Mouse (Mus musculus) R1 (cell line): Measurements from ENCODE around the gene Rhof.

Experiments
- DNase-seq: peaks from one replicate; pipeline ENCODE4 v3.0.0-alpha.2; 2018; ENCODE audit warnings: low read depth, low spot score

Gene Rhof

DNA sequence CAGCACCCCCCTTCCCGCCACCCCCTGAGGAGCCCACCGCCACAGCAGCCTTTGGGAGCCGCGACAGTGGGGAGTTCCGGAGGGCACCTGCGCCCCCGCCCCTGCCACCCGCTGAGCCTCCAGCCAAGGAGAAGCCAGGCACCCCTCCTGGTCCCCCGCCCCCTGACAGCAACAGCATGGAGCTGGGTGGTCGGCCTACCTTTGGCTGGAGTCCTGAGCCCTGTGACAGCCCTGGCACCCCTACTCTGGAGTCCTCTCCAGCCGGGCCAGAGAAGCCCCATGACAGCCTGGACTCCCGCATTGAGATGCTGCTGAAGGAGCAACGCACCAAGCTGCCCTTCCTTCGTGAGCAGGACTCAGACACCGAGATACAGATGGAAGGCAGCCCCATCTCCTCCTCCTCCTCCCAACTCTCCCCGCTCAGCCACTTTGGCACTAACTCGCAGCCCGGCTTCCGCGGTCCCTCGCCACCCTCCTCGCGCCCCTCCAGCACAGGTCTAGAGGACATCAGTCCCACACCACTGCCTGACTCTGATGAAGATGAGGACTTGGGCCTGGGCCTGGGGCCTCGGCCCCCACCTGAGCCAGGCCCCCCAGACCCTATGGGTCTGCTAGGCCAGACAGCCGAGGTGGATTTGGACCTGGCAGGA, 15.7 kb upstream of the Rhof start:
- no peak for DNase-seq

GRCm38 (mm10) chr5:123147569-123147968, 15.1 kb upstream of the Rhof start:
- no peak for DNase-seq

GRCm38 (mm10) chr5:123146357-123146756, 13.9 kb upstream of the Rhof start:
- no peak for DNase-seq

GRCm38 (mm10) chr5:123144746-123145590, 12.5 kb upstream of the Rhof start:
- DNase-seq, result no peak

GRCm38 (mm10) chr5:123143971-123144745, 11.7 kb upstream of the Rhof start:
- DNase-seq, result no peak

DNA sequence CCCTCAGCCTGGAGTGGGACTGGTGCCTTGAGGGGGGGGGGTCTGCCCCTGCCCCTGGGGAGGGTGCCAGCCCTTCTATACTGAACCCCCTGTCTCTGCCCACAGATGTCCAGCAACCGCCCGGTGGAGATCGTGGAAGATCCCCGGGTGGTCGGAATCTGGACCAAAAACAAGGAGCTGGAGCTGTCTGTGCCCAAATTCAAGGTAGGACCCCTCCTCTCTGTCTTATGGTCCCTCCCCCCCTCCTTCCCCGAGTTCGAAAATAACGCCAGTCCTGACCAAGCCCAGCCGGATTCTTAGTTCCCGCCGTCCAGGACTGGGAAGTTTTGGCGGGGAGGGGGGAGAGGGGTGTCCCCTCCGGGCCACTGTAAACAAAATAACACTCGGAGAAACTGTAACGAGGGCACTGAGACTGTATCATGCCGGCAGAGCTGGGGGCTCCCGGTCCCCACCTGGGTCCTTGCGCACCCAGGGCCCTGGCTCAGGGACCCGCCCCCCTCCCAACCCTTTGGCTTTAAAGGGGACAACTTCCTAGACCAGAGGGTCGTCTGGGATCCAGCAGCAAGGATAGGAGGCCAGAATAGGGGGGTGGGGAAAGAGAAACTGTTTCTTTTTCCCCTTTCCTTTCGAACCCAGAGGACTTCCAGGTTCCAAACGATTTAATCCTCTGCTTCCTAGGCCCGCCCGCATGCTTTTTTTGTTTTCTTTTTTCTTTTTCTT, 10.9 kb upstream of the Rhof start:
- DNase-seq, result no peak

DNA sequence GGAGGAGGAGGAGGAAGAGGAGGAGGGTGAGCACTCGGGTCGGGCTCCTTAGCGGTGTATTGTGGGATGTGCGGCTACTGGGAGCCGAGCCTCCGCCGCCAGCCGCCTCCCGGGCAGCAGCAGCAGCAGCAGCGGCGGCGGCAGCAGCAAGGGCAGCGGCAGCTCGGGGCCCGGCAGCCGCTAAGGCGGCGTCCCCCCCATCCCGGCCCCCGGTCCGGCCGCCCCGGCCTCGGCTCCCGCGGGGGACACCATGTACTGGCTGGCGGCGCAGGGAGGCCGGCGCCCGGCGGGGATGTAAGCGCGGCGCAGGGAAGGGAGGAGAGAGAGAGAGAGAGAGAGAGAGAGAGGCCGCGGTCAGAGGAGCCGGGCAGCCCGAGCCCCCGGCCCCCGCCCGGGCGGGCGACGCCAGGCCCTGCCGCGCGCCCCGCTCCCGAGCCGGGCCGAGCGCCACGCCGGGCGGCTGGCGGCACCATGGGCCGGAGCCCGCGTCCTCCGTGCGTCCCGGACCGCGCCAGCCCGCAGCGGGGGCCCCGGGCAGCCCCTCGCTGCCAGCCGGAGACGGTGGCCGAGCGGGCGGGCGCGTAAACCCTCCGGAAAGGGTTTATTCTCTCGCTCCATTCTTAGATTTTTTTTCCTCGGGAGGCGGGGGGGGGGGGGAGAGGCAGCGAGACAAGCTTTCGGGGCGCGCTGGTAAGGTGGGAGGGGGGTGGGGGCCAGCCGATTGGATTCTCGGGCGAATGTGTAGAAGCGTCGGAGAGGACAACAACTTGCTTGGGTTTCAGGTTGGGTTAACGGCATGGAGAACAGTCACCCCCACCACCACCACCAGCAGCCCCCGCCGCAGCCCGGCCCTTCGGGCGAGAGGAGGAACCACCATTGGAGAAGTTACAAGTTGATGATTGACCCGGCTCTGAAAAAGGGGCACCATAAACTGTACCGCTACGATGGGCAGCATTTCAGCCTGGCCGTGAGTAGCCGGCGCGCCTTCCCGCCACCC, 10.0 kb upstream of the Rhof start, which contains the start of gene Setd1b:
TSS of gene Setd1b (plus strand) at position 33 of the 997 bp plus-strand sequence.
- DNase-seq, result peak; percentile 63

DNA sequence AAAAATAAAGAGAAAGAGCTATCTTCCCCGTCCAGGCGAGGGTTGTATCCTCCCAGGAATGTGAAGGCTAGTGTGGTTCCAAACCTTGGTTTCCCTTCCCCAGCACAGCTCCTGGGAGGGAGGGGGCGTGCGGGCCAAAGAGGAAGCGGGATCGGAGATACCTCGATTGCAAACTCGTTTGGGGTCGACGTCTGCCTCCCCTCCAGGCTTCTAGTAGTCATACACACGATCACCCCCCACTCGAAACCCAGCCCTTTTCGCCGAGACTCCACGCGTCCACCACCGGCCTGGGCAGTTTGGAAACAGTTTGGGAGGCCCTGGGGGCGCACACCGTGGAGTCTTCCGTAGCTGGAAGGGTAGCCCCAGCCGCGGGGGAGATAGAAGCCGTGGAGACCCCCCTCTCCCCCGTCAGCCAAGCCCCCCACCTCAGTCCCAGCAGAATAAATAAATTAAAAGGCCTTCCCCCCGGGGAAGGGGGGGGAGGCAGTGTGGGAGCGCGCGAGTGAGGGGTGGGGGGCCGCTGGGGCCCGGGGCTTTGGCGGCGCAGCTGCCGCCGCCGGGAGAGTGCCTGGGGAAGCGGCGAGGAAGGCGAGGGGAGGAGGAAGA, 9.2 kb upstream of the Rhof start:
- peak; percentile 83 for DNase-seq

GRCm38 (mm10) chr5:123140694-123141554, 8.4 kb upstream of the Rhof start:
- DNase-seq, result peak; percentile 93

DNA sequence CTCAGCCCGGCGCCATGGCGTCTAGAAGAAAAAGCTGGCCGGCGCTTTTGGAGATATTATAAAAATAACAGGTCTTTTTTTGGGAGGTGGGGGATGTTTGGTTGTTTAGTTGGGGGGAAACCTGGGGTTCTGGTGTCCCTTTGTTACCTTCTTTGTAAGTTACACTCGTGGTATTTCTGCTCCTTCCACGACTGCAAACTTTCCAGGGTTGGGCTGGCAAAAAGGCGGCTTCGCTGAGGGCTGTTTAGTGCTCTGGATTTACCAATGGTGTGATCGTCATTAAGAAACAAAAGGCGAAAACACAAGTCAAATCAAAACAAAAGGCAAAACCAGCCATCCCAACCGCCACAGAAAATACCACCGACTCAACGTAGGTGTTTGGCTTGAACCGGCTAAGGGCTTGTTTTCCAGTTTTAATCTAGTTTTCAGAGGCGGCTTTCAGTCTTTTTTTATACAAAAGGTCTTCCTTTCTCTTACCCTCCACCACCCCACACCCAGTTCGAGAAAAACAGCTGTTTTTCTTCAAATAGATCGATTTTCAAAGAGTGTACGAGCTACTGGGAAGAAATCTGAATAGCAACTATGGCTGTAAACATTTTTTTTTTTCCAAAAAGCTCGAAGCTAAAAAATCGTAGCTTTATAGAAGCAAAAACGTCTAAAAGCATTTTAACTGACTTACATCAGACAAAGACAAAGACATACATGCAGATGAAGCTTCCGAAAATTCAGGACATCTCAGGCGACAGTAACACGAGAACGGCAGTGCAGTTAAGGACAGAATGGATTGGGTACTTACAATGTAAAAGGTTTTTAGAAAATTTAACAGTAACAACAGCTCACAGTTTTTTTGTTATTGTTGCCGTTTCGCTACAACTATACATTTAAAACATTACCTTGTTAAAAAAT, 7.5 kb upstream of the Rhof start:
- peak; percentile 56 for DNase-seq

- DNase-seq, result peak; percentile 82
Measured at GRCm38 (mm10) chr5:123138953-123139721, 6.6 kb upstream of the Rhof start.

GRCm38 (mm10) chr5:123138230-123138911, 5.9 kb upstream of the Rhof start:
- DNase-seq, result peak; percentile 99

- no peak for DNase-seq
Measured at GRCm38 (mm10) chr5:123137910-123138229, 5.4 kb upstream of the Rhof start.

DNA sequence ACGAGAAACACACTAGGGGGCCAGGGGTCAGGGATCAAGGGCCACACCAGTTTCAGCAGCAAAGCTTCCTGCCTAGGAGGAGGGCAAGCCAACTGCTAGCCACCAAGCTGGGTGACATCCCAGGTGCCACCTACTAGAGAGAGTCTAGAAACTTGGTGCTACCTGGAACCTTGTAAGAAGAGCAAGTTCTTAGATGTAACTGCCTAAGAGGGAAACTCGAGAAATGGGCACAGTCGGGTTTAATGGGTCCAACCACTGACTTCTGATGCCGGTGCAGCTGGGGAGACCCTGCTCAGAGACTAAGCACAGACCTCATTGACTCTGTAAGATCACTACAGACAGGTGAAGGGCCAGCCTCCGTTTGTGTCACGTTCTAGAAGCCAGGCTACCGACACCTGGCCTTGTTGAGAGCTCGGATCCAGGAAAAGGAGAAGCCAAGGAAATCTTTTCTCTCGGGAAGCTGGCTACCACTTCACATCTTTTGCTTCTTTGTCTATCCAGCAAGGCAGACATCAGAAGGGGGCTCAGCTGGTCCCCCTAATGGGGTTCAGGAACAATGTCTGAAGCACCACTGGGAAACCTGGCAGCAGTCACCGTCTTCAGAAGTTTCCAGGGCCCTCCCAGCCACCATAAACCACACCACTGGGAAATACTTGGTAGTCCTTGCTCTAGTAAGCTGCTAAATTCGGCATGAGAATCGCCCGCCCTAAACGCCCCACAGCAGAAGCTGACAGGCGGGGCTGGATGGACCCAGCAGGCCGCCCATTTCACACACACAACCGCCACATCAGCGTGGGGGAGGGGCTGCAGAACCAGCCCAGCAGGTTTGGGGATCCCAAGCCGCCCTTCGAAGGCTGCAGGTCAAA, 4.8 kb upstream of the Rhof start:
- DNase-seq, result peak; percentile 98

GRCm38 (mm10) chr5:123136361-123137043, 4.0 kb upstream of the Rhof start:
- peak; percentile 96 for DNase-seq
